Mouse (Mus musculus) kidney, adult 9 months (tissue): Measurements from ENCODE around the gene Cops3.
A peak's percentile ranks its signal among the peaks of the same experiment; 100 is the strongest.
"Not testable (repeated sequence)": the region's sequence is repeated elsewhere in the genome, so short reads cannot be mapped to it uniquely, and the experiment has no call there.

ENCODE experiments used
- DNase-seq: peaks from one replicate; pipeline ENCODE4 v3.0.0; 2022

The Cops3 gene

DNA sequence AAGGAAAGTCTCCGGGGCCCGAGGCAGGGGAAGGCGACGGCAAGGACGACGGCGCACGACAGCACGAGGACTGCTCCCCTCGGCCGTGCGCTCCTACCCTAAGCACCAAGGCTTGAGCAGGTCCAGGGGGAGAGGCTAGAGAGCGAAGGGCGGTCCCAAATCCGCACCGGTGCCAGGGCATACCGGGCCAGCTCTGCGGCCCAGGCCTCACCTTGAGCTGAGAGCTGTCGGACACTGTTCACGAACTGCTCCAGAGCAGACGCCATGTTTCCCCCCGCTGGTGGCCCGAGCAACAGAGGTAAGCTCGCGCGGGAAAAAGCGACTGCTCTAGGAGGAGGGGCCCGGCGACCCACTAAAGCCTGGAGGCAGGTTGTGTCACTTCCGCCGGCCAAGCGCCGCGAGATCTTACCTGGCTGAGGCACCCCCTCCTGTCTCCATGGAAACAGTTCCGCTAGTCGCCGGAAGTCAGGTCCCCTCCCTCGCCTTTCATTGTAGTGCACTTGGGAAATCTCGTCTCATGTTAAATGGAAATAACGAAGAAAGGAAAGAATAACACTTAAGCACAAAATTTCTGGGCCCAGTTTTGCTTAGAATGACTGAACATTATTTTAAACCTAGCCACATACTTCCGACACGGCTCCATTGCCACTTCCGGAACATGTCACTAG lies at the start of gene Cops3:
Gene Cops3, minus strand, starts transcription at position 380 of the 668 bp plus-strand sequence.
- peak; percentile 98 for DNase-seq

DNA sequence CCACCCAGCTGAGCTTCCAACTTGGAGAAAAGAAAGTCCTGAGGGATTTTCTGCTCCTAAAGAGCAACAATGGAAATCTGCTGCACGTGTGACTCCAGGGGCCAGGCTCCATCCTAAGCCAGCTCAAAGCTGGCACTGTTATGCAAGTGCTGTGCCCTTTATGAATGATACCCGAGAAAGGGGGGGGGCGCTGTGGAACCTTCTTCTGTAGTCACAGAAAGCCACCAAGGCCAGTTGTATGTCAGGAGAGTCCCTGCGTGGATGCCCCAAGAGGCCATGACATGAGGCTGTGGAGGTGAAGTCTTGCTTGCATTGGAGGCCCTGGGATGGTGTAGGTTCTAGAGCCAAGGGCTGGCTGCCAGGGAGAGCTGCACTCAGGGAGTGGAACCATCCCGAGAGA lies 48.5 kb upstream of the Cops3 start:
- DNase-seq = no peak

DNA sequence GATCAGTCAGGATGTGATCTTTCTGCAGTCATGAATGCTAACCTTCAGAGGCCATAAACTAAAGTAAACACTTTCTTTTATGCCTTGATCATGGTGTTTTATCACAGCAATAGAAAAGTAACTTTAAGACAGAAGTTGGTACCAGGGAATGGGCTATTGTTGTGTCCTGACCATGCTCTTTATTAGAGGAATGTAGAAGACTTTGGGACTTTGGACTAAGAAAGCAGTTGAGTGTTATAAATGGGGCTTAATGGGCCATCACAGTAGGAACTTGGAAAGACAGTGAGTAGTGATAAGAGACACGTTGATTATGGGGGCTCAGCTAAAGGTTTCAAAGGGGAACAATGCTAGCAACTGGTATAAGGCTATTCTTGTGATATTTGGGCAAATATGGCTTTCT lies 47.3 kb upstream of the Cops3 start:
- DNase-seq = no peak

DNA sequence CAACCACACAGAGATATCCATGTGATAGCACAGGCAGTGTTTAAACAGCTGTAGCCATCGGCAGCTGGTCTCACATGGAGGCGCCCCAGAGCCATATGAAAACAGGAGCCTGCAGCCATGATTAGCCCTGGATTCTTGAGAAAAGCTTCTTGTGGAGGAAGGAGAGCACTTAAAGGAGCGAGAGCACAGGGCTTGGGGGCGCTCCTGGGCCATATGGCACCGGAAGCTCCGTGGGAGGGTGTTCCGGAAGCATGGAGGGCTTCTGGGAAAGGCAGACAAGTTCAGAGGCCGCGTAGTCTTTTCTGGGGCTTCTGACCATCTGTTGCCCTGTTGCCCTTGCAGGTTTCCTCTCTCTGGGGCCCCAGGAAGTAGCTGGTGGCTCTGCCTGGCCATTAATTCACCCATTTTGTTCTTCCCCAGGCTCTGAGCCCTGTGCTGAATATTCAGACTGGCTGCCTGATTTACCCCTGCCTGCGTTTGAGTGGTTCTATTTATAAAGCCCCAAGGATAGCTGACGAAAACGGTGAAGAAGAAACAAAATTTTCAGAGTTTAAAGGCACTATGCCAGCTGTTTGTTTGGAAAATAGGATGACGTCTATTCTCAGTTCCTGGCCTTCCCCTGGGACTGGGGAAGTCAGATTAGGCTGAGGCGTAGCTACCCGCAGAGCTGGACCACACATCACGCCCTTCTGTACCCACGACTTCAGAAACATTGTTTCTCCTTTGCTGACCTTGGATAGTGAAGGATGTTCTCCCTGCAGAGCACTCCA lies 45.8 kb upstream of the Cops3 start:
- DNase-seq = peak; percentile 35

DNA sequence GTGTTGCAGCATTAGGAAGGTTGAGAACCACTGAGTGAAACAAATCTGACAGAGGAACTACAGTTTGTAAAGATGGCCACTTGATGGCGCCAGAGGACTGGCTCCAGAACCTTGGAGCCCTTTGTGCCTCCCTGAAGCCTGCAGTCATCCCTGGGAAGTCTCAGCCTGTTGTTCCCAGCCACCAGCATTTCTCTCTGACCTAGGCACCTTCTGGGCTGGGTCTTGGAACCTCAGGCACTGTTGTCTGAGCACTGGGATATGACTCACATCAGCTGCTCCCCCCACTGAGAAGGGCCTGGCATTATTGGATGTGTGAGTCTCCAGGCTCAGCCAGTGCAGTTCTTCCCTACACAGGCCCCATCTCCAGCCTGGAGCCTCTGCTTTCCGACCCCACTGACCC lies 40.4 kb upstream of the Cops3 start:
- peak; percentile 71 for DNase-seq

DNA sequence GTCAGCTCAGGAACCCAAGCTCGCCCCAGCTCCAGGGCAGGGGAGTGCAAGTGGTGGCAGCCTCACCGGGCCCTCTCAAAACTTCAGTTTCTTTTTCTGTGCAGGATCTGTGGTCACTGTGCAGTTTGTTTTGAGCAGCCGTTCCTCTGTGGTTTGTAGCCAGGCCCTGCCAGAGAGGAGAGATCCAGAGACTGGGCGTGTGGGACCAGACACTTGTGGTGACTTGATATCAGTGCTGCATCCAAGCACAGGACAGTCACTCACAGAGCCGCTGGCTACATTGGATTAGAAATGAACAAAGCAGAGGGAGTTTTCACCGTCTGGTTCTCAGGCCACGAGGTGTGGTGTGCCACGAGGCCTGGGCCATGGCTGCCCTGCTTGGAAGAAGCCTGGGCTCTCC lies 32.5 kb upstream of the Cops3 start:
- no peak for DNase-seq

DNA sequence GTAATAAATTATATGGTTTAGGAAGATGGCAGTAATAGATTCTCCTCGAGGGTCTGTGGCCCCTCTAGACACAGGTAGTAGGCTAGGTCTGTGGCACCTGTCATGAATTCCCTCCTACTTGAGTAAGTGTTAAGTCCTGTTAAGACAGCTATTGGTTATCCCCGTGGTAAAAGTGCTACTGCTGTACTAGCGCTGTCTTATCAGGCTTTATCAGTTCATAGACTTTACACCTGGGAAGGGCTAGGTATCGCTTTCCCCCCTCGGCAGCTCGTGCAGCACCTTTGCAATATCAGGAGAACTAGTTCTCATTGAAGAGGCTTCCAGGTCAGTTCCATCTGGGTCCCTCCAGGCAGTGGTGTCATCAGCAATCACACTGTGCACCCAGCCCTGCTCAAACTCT lies 24.7 kb upstream of the Cops3 start:
- DNase-seq = no peak

DNA sequence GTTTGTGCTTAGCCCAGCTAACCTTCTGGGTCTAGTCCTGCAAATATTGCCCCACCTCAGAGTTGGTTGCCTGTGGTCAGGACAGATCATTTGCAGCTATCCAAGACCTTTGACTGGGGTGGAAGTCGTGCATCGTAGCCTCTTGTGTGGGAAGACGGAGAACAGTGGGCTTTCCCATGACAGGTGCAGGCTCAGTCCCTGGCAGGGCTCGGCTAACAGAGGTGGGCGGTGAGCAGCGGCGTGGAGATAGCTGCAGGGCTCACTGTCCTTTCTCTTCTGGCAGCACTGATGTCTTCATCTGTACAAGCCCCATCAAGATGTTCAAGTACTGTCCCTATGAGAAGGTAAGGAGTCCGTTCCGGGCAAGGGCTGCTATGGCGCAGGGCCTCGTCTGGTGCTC lies 20.8 kb upstream of the Cops3 start:
- no peak for DNase-seq

DNA sequence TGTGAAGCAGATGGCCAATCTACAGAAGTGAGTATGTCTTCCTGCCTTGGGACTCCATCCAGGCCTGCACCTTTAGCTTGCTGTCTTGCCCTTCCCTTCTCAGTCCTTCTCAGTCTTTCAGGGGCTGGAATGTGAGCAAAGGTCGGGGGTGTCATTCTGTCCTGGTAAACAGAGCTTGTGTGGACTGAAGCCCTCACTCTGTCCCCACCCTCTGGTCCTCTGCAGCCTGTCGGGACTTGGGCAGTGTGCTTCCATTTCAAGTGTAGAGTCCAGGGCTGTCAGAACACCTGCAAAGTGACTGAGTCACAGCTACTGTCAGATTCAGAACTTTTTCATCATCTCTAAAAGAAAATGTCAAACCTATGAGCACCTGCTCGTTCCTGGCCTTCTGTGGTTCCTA lies 13.2 kb upstream of the Cops3 start:
- no peak for DNase-seq

DNA sequence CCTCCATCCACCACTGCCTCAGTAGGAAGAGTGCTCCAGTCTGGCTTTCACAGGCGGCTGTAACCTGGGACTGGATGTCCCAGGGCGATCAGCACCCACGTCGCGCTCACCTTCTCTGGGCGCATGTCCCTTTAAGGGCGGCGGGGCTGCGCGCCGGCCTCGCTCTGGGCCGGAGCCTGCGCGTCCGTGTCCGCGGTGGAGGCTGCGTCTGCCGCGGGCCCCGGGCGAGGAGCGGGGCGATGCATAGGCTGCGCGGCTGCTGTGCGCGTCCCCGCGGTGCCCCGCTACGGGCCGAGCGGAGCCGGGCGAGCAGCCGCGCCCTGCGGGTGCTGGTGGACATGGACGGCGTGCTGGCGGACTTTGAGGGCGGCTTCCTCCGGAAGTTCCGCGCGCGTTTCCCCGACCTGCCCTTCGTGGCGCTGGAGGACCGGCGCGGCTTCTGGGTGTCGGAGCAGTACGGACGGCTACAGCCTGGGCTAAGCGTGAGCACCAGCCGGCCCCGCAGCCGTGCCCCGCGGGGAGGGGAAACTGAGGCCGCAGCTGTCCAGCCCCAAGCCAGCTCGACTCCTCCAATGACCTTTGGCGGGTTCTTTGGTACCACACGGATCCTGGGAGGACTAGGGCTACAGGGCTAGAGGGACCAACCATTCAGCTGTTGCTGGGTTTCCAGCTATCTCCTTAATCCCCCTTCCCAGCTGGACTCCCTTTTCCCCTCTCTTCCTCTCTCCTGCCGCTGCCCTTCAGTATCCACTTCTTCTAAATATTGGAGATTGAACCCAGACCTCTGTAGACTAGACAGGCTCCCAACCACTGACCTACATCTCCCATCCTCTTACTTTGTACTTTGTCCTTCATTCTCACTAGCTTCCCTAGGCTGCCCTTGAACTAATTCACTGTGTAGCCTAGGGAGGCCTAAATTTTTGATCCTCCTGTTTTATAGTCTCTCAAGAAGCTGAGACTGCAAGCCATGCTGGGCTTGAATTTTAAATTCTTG lies 8.6 kb upstream of the Cops3 start:
- peak; percentile 78 for DNase-seq

DNA sequence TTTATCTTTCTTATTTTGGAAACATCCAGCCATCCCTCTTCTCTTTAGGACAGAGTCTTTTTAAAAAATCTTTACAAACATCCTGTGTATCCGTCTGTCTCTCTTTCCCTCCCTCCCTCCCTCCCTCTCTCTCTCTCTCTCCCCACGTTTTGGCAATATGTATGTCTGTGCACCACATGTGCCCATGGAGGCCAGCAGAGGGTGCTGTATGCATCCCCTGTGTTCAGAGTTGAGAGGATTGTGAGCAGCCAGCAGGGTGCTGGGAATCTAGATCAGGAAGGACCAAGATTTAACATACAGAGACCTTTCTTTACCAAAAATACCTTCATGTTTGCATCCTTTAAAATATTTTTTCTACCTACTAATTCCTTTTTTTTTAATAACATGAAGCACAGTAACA lies 7.5 kb upstream of the Cops3 start:
- peak; percentile 48 for DNase-seq

DNA sequence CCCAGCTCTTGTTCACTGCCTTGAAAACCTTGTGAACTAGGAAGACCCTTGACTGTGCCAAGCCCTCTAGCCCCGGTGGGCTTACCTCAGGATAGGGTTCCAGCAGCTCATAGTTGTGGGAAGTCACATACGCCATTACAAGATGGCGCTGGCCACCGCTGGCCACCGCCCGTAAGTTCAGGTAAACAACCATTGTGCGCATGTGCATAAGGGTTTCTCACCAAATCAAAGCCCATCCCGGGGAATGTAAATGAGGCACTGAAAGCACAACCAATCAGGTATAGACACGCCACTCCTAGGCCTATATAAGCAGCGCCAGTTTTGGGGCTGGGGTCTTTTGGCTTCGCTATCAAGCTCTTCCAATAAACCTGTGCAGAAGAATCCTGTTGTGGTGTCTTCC lies 6.7 kb upstream of the Cops3 start:
- no peak for DNase-seq

DNA sequence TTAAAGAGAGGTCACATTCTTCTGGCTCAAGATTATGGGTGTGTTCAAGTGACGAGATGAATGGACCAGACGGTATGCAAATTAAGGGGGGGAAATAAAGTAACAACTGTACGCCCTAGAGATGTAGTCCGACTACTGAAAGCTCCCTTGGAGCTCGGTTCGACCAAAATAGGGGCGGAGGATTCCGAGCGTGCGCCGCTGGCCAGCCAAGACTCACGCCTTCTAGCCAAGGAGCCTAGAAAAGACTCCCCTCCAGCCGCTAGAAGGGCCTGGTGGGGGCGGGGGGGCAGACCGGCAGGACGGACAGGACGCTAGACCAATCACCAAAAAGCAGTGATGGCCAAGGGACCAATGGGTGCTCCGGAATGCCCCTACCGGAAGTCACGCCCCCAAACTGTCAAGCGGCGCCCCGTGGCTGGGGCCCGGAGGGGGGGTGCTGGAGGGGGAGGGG lies 605 bp downstream of the Cops3 start, which contains the start of gene Nt5m:
Gene Nt5m, plus strand, starts transcription at position 440 of the 451 bp plus-strand sequence.
- DNase-seq = peak; percentile 95

DNA sequence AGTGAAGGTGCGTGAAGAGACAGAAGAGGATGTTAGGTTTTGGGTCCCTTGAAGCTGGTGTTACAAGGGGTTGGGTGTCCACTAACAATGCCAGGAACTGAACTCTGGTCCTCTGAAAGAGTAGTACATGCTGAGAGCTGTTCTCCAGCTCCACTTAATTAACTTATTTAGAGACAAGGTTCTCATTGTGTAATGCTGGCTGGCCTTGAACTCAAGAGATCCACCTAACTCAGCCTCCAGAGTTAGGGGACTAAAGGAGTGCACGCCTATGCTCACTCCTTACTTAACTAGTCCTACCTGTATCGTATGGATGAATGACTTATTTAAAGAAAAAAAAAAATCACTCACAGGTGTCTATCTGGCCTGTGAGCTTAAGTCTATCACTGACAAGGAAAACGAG lies 1.2 kb downstream of the Cops3 start:
- DNase-seq = no peak

DNA sequence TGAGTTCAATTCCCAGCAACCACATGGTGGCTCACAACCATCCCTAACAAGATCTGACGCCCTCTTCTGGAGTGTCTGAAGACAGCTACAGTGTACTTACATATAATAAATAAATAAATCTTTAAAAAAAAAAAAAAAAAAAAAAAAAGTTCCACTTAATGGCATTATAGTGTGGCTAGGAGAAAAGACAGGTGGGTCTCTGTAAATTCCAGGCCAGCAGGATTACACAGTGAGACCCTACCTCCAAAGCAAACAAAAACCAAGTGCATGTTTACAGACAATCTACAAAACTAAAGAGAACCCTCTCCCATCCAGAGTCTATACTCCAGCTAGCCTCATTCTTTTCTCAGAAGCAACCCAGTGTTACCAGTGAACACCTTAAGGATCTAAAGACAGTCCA lies 1.8 kb downstream of the Cops3 start:
- not testable (repeated sequence) for DNase-seq

DNA sequence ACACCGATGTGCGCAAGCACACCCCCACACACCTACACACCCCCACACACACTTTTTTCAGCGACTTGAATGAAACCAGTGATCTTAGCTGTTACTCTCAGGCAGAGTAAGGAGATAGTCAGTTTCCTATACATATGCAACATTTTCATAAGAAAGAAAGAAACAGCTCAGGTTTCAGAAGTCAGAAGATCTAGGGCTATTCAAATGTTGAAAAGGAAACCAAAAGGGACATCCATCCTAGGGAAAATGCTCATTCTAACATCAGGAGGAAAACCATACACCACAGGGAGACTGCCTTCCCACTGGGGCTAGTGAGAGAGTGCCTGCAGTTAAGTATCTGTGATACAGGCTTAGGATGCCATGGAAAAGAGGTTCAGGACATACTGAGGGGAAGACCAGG lies 18.0 kb downstream of the Cops3 start:
- DNase-seq = no peak

DNA sequence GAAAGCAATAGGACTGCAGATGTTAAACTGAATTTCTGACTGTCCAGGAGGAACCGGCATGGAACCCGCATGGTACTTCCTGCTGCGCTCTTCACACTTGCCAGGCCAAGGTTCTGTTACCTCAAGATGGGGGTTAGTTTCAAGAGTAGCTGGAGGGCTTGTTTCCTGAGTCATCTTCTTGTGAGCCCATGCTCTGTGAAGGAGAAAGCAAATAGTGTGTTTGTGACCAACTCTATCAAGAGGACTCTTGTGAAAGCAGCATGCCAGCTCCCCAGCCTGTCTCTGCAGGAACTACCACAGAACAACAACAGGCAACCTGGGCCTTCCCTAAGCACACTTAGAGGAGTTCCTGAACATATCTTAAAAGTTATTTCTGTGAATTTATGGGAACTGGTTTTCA lies 21.7 kb downstream of the Cops3 start:
- DNase-seq = no peak

DNA sequence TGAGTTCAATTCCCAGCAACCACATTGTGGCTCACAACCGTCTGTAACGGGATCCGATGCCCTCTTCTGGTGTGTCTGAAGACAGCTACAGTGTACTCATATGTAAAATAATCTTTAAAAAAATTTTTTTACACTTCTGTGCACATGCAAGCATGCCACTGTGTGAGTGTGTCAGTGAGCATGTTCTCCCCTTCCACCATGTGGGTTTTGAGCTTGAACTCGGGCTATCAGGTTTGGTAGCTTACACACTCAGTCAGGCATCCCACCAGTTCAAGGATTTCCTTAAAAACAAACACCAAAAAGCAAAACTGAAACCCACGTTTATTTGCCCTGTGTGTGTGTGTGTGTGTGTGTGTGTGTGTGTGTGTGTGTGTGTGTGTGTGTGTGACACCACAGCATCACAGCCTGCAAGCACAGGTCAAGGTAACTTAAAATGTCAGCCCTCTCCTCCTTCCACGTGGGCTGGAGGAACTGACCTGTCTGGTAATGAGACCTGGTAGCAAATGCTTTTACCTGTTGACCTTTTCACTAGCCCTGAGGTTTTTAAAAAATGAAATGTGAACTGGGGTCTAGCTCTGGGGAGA lies 24.1 kb downstream of the Cops3 start:
- no peak for DNase-seq

DNA sequence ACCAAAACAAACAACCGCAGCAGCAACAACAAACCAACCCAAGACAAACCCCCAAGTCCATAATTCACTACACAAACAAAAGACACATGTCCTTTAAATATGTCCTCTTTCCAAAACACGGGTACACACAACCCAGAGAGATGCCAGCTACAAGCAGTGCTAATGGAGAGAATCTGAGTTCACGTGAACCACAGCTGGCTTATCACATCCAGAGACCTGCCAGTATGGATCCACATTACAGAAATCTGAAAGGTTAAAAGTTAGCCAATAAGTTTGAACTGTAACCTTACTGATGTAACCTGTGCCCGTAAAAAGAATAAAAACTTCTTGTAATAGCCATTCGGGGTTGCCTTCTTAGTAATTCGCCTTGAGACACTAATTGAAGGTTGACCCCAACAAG lies 24.7 kb downstream of the Cops3 start:
- DNase-seq = no peak

DNA sequence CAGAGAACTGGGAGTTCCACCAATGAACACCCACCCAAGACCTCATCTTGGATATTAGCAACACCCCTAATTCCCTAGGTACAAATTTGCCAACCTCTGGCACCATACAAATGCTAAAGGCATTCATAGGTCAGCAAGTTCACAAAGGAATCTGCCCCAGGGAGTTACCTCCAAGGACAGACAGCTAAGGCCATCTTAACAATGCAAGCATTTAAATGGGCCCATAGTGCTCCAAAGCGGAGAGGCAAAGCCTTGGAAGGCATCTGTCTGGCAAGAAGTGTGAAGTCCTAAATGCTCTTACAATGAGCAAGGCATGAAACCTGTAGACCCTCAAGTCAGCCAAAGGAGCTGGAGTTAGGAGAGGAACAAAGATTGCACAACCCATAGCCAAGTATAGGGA lies 25.3 kb downstream of the Cops3 start:
- DNase-seq = no peak

DNA sequence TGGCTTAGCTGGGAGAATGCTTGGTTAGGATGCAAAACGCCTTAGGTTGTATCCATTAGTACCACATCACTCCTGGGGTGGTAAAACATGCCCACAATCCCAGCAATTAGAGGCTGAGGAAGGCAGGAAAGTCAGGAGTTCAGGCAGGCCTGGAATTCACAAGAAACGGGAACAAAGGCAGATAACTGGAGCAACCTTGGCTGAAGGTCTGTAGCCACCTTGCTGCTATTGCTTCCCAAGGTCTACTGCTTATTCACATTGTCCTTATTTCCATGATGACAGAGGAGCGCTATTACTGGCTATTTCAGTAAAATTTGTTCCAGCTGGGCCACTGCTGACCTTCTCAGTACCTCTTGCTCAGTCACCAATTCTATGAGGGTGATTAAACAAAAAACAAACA lies 26.4 kb downstream of the Cops3 start:
- no peak for DNase-seq

DNA sequence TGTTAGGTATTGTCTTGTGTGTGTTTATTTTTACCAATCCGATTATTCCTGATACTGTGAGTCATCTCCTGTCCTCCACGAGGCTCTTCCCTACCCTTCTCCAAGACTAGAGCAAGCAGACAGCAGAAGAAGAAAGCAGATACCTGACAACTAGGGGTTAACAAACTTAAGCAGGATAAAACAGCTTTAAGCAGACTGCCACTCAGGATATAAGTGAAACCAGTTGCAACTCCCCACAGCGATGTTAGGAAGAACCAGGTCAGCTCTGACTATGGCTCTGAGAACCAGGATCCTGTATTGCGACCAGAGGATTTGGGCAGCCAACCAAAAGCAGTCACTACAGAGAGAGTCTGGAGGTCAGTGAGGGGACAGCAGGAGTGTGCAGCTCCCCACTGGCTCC lies 28.4 kb downstream of the Cops3 start:
- DNase-seq = no peak
